In the genomic region with DNA sequence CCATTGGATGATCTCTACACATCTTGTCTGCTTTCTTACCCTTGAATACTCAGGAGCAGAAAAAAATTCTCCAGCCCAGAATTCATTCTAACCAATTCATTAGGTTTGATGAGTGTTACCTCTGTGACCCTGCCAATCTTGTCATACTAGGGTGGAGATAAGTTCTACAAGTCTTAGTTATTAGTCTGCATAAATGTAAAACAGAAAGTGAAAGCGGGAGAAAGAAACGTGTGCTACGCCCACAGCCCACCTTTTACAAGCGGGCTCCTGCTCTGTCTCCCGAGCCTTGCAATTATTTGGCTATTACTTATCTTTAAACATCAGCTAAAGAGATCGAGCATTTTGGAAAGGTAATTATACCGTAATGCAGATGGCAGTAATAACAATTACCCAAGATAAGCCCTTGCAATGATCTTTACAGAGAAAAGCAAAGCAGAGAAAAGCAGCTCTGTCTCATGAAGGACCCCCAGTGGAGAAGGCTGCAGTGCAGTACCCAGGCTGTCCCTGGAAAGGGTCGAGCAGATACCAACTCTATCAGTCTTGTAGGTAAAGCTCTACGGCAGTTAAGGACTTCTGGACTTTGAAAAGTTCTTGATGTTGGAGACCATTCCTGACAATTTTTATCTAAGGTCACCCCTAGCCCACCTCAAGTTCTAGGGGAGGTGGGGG, we compare ENCODE assay signal across 11 mouse cellular contexts.
DNase-seq lines count a peak whose midpoint lies in the region; ATAC-seq and TF ChIP-seq lines count a peak whose summit lies in the region.
"Had no signal": no experiment of that assay in that cellular context is flagged by ENCODE, and none has a peak within 500 bp of the region (broad histone marks: within the 10 kb centered on the region; RNA-seq: fewer than 3 reads in every experiment).

No protein-coding gene starts in this region.

- H3K9me3 ChIP-seq in embryonic facial prominence, embryonic 14.5 days (ENCODE audit: control insufficient read depth, low read length) = no peaks in the 10 kb centered on the region
- H3K9me3 ChIP-seq in intestine, embryonic 14.5 days (ENCODE audit: control insufficient read depth, low read length) = no peaks in the 10 kb centered on the region
- no peaks in the 10 kb centered on the region for H3K9me3 ChIP-seq in hindbrain, embryonic 16.5 days (ENCODE audit: control insufficient read depth, low read length)
- H3K9me3 ChIP-seq: forebrain, embryonic 10.5 days had no signal

- no peak for DNase-seq in layer of hippocampus, adult 2 months (ENCODE audit: low spot score in 2 of 2)
- DNase-seq in layer of hippocampus, postnatal 25 days (ENCODE audit: extremely low spot score in 1 of 2, low spot score in 1 of 2) = no peak
- DNase-seq in embryonic facial prominence, embryonic 14.5 days (ENCODE audit: low spot score) = no peak
- DNase-seq in intestine, embryonic 14.5 days (ENCODE audit: low spot score) = no peak
- DNase-seq in splenic B cell, adult 2 months (ENCODE audit: low read depth, low spot score) = peak; percentile 0
- DNase-seq in cerebellum, postnatal 25 days = no peak

- 58% methylated on average over 9 of the region's 9 CpGs for WGBS in embryonic facial prominence, embryonic 14.5 days
- WGBS in intestine, embryonic 14.5 days = 55% methylated on average over 9 of the region's 9 CpGs
- WGBS in hindbrain, embryonic 16.5 days = 65% methylated on average over 9 of the region's 9 CpGs

- peak overlapping the region; percentile 1; the same call in 1 of the 2 replicates for H3K4me3 ChIP-seq in layer of hippocampus, adult 2 months
- H3K4me3 ChIP-seq in embryonic facial prominence, embryonic 14.5 days (ENCODE audit: low read depth, low read length) = peak overlapping the region; percentile 9; the same call in 1 of the 2 replicates
- H3K4me3 ChIP-seq in intestine, embryonic 14.5 days (ENCODE audit: low read depth, low read length) = no peak overlapping the region
- no peak overlapping the region for H3K4me3 ChIP-seq in hindbrain, embryonic 16.5 days (ENCODE audit: low read length)
- H3K4me3 ChIP-seq: forebrain, embryonic 10.5 days had no signal

- no peaks in the 10 kb centered on the region for H3K27me3 ChIP-seq in embryonic facial prominence, embryonic 14.5 days (replicated peaks; ENCODE audit: control insufficient read depth, insufficient read depth, low read length)
- no peaks in the 10 kb centered on the region for H3K27me3 ChIP-seq in intestine, embryonic 14.5 days (replicated peaks; ENCODE audit: control insufficient read depth, insufficient read depth, low read length)
- H3K27me3 ChIP-seq in splenic B cell, adult 2 months (ENCODE audit: control insufficient read depth, insufficient read depth, low read length, poor library complexity, severe bottlenecking) = no peaks in the 10 kb centered on the region
- H3K27me3 ChIP-seq in hindbrain, embryonic 16.5 days (replicated peaks; ENCODE audit: control insufficient read depth, insufficient read depth, low read length) = no peaks in the 10 kb centered on the region
- H3K27me3 ChIP-seq: Patski had no signal

- no peak for ATAC-seq in embryonic facial prominence, embryonic 14.5 days (ENCODE audit: low read depth)
- ATAC-seq in intestine, embryonic 14.5 days (replicated peaks; ENCODE audit: low FRiP score, low TSS enrichment, low read depth) = no peak
- ATAC-seq in hindbrain, embryonic 16.5 days = no peak
- ATAC-seq: midbrain, embryonic 16.5 days; Patski had no signal

- no peaks in the 10 kb centered on the region for H3K4me1 ChIP-seq in embryonic facial prominence, embryonic 14.5 days (ENCODE audit: control insufficient read depth, insufficient read depth, low read length)
- H3K4me1 ChIP-seq in intestine, embryonic 14.5 days (replicated peaks; ENCODE audit: control insufficient read depth, insufficient read depth, low read length) = no peaks in the 10 kb centered on the region
- no peaks in the 10 kb centered on the region for H3K4me1 ChIP-seq in hindbrain, embryonic 16.5 days (ENCODE audit: control insufficient read depth, insufficient read depth, low read depth, low read length)

- peak overlapping the region; percentile 30; the same call in 1 of the 2 replicates for H3K4me2 ChIP-seq in embryonic facial prominence, embryonic 14.5 days (ENCODE audit: low read depth, low read length)
- H3K4me2 ChIP-seq in intestine, embryonic 14.5 days (ENCODE audit: low read length) = peak overlapping the region; percentile 25; the same call in 1 of the 2 replicates
- H3K4me2 ChIP-seq in hindbrain, embryonic 16.5 days (ENCODE audit: low read length) = no peak overlapping the region
- H3K4me2 ChIP-seq: hindbrain, embryonic 14.5 days had no signal

- peak; percentile 65 for TF ChIP-seq CTCF in layer of hippocampus, adult 2 months (conservative IDR thresholded peaks at IDR 0.05)

- H3K27ac ChIP-seq in layer of hippocampus, adult 2 months = no peak overlapping the region
- no peak overlapping the region for H3K27ac ChIP-seq in embryonic facial prominence, embryonic 14.5 days (replicated peaks; ENCODE audit: low read depth, low read length)
- no peak overlapping the region for H3K27ac ChIP-seq in intestine, embryonic 14.5 days (ENCODE audit: low read depth)
- H3K27ac ChIP-seq in hindbrain, embryonic 16.5 days (ENCODE audit: low read depth, low read length) = no peak overlapping the region
- H3K27ac ChIP-seq: forebrain, embryonic 10.5 days; hindbrain, embryonic 14.5 days had no signal

- no peaks in the 10 kb centered on the region for H3K36me3 ChIP-seq in embryonic facial prominence, embryonic 14.5 days (ENCODE audit: control insufficient read depth, insufficient read depth, low read length)
- H3K36me3 ChIP-seq in intestine, embryonic 14.5 days (ENCODE audit: control insufficient read depth, insufficient read depth, low read length) = no peaks in the 10 kb centered on the region
- H3K36me3 ChIP-seq in splenic B cell, adult 2 months (ENCODE audit: control insufficient read depth, insufficient read depth, low read length, poor library complexity, severe bottlenecking) = no peaks in the 10 kb centered on the region
- H3K36me3 ChIP-seq in hindbrain, embryonic 16.5 days (ENCODE audit: control insufficient read depth, insufficient read depth, low read length) = no peaks in the 10 kb centered on the region
- H3K36me3 ChIP-seq: forebrain, embryonic 10.5 days had no signal

- no peak overlapping the region for H3K9ac ChIP-seq in embryonic facial prominence, embryonic 14.5 days (ENCODE audit: low read depth, low read length)
- H3K9ac ChIP-seq in intestine, embryonic 14.5 days (ENCODE audit: low read length) = no peak overlapping the region
- H3K9ac ChIP-seq in hindbrain, embryonic 16.5 days (ENCODE audit: low read depth, low read length) = no peak overlapping the region
- H3K9ac ChIP-seq: hindbrain, embryonic 14.5 days had no signal

Comparison
In these comparisons a context has a peak if more than half of its experiments do, and no peak if none do; other contexts are left out.
1. H3K4me3 ChIP-seq: peak in layer of hippocampus, adult 2 months (single experiment) and embryonic facial prominence, embryonic 14.5 days (single experiment); none in intestine, embryonic 14.5 days (single experiment) and hindbrain, embryonic 16.5 days (single experiment).